11 mouse cellular contexts compared by ENCODE assay signal in genomic region chr1:177308213-177308872, GRCm38 (mm10). TPM values are rescaled to one million over a fixed set of nuclear protein-coding genes. Genes with fewer than 3 reads are reported as not detected.
DNase-seq lines count a peak whose midpoint lies in the region; ATAC-seq and TF ChIP-seq lines count a peak whose summit lies in the region.
"Had no signal": no experiment of that assay in that cellular context is flagged by ENCODE, and none has a peak within 500 bp of the region (broad histone marks: within the 10 kb centered on the region; RNA-seq: fewer than 3 reads in every experiment).

No protein-coding gene starts in this region.

- no peak overlapping the region for H3K9ac ChIP-seq in lung, embryonic 14.5 days
- H3K9ac ChIP-seq: kidney, embryonic 15.5 days; liver, embryonic 14.5 days had no signal

- WGBS in lung, embryonic 14.5 days = 12% methylated on average over 5 of the region's 5 CpGs

- no peak overlapping the region for H3K4me3 ChIP-seq in lung, embryonic 14.5 days (ENCODE audit: low read depth, low read length)
- H3K4me3 ChIP-seq: kidney, embryonic 15.5 days had no signal

- DNase-seq in frontal cortex, postnatal 25 days (ENCODE audit: low spot score in 2 of 2) = no peak
- DNase-seq in lung, embryonic 14.5 days = peak; percentile 84
- DNase-seq in lung, adult 18-20 months = no peak
- peak; percentile 79 for DNase-seq in brain, adult 2 months (ENCODE audit: low read depth, low spot score)
- no peak for DNase-seq in MN1 (ENCODE audit: low spot score)
- DNase-seq: heart, adult 18-20 months had no signal

- ATAC-seq in frontal cortex, adult (ENCODE audit: low TSS enrichment) = peak; percentile 69
- no peak for ATAC-seq in lung, embryonic 14.5 days (ENCODE audit: insufficient read depth)
- ATAC-seq in megakaryocyte progenitor cell, adult 5-6 weeks (replicated peaks; ENCODE audit: poor library complexity) = peak; percentile 42; the same call in 1 of the 2 replicates
- ATAC-seq in activated CD4-positive, CD25-positive, alpha-beta regulatory T cell, adult 4 months = no peak

- H3K4me1 ChIP-seq in lung, embryonic 14.5 days (ENCODE audit: insufficient read depth) = no peaks in the 10 kb centered on the region
- H3K4me1 ChIP-seq: kidney, embryonic 15.5 days had no signal

- H3K27ac ChIP-seq in lung, embryonic 14.5 days (ENCODE audit: low read depth) = no peak overlapping the region
- H3K27ac ChIP-seq: kidney, embryonic 15.5 days; liver, embryonic 14.5 days had no signal

- H3K9me3 ChIP-seq in lung, embryonic 14.5 days (ENCODE audit: low read depth, low read length) = no peaks in the 10 kb centered on the region
- H3K9me3 ChIP-seq: kidney, embryonic 15.5 days had no signal

- H3K36me3 ChIP-seq in lung, embryonic 14.5 days (ENCODE audit: insufficient read depth) = no peaks in the 10 kb centered on the region
- H3K36me3 ChIP-seq: kidney, embryonic 15.5 days had no signal

- H3K4me2 ChIP-seq in lung, embryonic 14.5 days = no peak overlapping the region
- H3K4me2 ChIP-seq: kidney, embryonic 15.5 days had no signal

- H3K27me3 ChIP-seq in lung, embryonic 14.5 days (ENCODE audit: insufficient read depth, low read length) = no peaks in the 10 kb centered on the region
- H3K27me3 ChIP-seq: kidney, embryonic 15.5 days had no signal

- TF ChIP-seq CTCF in lung, embryonic 14.5 days (IDR thresholded peaks at IDR 0.05; ENCODE audit: low read depth) = no peak

RNA-seq across cellular contexts. Expression of gene Akt3, which starts 50.3 kb away (rescaled TPM):
- 6.8 and 6.9 TPM in 2 replicates for polyA plus RNA-seq in lung, embryonic 14.5 days (2014; fragmentation: Nextera tagmentation; extraction: Ambion mirVana)
- 35.5 and 39.3 TPM in 2 replicates for total RNA-seq in megakaryocyte progenitor cell, adult 5-6 weeks (2015)
- 48.1 and 49.0 TPM in 2 replicates for total RNA-seq in megakaryocyte progenitor cell, adult 5-6 weeks (2017)
- 1 to 10 TPM; 4.2 to 4.8 TPM for polyA plus RNA-seq in activated CD4-positive, CD25-positive, alpha-beta regulatory T cell, adult 4 months (2017; shearing (Covaris generic))

Comparison
In these comparisons a context has a peak if more than half of its experiments do, and no peak if none do; other contexts are left out.
1. DNase-seq: peak in lung, embryonic 14.5 days (single experiment) and brain, adult 2 months (single experiment); none in frontal cortex, postnatal 25 days (0 of 2), lung, adult 18-20 months (0 of 2) and MN1 (single experiment).
2. ATAC-seq: peak in frontal cortex, adult (single experiment) and megakaryocyte progenitor cell, adult 5-6 weeks (single experiment); none in lung, embryonic 14.5 days (single experiment) and activated CD4-positive, CD25-positive, alpha-beta regulatory T cell, adult 4 months (single experiment).